Mouse (Mus musculus) monocyte, adult 5-6 weeks (primary cell): ENCODE measurements around the gene Pafah1b2. TPM values are rescaled to one million over a fixed set of nuclear protein-coding genes. Genes with fewer than 3 reads are reported as not detected.

Source experiments
- ATAC-seq: fragments of 153-309, 156-312 bp; replicated peaks from 2 replicates; pipeline ENCODE4 v1.8.0; 2017; ENCODE audit warnings: mild to moderate bottlenecking; ENCODE audit not compliant: low TSS enrichment, insufficient number of reproducible peaks, severe bottlenecking, poor library complexity, low FRiP score
- total RNA-seq: library from RNA; stranded (forward); fragments of 200-1000, 200-491, 200-594 nt; gene quantifications from 3 replicates; pipeline ENCODE4 v1.2.3, GENCODE M21; 2017

Pafah1b2 gene
- total RNA-seq, 1 experiment from 2014 or later = 77.9 TPM

GRCm38 (mm10) chr9:45952057-45952456 is 60.4 kb downstream of the Pafah1b2 start:
- no peak for ATAC-seq

GRCm38 (mm10) chr9:45946872-45947183 is 65.7 kb downstream of the Pafah1b2 start:
- no peak for ATAC-seq

- no peak for ATAC-seq
Observed at GRCm38 (mm10) chr9:45946182-45946871, 66.2 kb downstream of the Pafah1b2 start.

DNA sequence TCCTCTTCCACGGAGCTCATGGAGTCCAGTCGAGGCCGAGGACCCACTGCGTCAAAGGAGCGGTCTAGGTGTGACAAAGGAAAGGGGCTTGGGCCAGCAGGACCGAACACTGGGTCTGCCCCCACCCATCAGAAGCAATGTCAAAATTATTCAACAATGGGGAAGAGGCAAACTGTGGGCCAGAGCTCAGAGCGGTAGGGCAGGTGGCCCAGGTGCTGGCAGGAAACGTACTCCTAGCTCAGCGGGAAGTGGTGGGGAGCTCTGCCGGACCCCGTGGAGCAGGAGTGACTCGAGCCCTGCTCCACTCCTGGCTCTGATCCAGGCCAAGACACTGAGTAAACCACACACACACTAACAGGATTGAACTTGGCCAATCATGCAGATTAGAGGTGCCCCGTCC is 66.8 kb downstream of the Pafah1b2 start:
- no peak for ATAC-seq

DNA sequence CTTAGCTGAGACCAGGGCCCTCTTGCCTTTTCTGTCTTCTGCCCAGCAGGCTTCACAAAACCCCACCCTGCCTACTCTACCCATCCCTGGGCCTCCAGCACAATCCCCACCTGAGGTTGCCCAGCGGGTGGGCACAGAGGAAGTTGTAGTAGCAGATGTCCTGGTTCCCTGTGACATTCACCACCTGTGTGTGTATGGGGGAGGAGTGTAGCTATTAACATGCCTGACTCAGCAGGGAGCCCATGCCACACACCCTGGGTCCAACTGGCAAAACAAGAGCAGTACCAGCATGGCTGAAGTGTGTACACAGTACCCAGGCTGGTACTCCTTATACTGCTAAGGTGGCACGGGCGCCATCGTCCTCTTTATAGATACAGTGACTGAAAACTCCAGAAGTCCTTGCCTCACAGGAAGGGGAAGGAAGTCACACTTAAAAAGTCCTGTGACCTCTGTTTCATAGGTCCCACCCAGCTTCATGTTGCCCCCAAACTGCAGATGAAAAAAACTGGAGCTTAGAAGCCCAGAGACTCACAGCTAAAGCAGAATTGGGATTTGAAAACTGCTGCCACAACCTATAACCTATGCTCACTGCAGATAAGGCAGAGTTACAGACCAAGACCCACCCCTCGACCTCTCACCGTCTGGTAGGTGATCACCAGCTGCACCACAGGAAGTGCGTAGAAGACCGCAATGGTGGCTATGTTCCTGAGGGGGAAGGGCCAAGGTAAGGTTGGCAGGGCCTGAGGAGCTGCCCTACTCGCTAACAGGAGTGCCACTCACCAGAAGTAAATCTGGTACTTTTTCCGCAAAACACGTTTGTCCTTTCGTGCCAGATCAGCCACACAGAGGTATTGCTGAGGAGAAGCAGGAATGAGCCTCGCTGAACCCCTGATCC is 67.7 kb downstream of the Pafah1b2 start:
- ATAC-seq = peak; percentile 59

- ATAC-seq = no peak
Observed at GRCm38 (mm10) chr9:45943628-45944505, 68.6 kb downstream of the Pafah1b2 start.

GRCm38 (mm10) chr9:45942916-45943315 is 69.6 kb downstream of the Pafah1b2 start:
- no peak for ATAC-seq

GRCm38 (mm10) chr9:45942464-45942863 is 70.0 kb downstream of the Pafah1b2 start:
- ATAC-seq = no peak

DNA sequence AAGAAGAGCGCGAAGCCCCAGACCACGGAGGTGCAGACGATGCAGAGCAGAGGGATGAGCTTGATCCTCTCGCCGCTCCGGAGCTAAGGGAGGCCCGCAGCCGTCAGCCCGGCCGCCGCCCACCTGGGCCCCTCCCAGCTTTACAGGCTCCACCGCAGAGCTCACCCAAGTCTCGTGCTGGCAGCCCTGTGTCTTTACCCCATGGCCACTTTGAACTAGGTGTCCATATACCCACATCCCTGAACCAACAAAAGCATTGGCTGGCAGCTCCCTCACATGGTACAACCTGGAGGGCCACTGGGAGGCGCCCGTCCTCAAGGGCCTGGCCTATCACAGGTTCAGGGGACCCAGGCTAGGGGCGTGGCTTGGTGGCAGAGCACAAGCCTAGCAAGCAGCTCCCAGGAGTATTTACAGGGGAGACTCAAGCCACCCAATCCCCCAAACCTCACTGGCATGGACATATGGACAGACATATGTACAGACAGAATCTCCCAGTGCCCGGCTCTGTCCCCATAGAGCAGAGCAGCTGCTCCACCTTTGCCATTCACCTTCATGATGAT is 71.1 kb downstream of the Pafah1b2 start:
- ATAC-seq = no peak

DNA sequence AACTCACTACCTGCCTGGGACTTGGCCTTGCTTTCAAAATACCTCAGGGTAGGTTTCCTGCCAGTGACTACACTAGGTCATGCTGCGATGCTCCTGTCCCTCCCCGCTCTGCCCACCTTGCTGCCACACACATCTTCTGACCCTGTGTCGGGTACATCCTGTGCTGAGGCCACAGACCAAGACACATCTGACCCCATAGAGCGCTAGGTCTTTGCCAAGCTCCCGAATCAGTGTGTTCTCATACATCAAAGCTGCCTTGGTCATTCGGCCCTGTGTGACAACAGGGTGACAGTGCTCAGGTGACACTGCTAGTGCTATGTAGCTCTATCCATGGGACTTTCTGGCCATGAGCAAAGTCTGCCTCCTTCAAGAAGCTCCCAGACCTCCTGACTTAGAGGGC is 72.7 kb downstream of the Pafah1b2 start:
- no peak for ATAC-seq

DNA sequence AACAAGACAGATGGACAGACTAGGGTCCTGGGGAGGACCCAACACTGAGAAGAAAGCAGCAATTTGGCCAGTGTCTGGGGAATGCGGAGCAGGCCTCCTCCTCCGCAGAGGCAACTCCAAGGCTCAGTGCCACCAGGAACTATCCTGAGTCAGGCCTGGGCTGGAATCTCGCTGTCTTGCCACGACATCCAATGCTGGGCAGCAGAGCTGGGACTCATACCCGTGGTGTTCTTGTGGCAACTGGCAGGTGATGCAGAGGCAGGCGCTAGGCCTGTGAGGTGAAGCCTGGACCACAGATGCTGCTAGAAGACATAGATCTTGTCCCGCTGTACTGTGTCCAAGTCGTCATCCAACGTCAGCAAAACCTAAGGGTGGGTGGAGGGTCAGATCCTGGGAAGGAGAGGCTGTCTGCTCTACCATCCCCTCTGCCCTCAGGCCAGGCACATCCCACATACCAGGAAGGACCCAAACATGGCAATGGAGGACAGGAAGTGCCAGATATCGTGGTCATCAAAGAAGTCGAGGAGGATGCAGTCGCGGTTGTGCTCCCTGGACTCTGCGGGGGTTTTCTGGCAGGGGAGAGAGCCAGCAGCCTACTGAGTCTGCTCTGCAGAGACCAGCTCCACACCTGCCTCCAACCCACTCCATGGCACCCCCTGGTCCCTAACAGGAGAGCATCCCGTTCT is 73.4 kb downstream of the Pafah1b2 start:
- no peak for ATAC-seq

- ATAC-seq = no peak
Observed at GRCm38 (mm10) chr9:45938088-45938487, 74.4 kb downstream of the Pafah1b2 start.

- 0 out of 2 replicates have a peak, but pooled peaks have one; percentile 40 for ATAC-seq
Observed at GRCm38 (mm10) chr9:45936883-45937282, 75.6 kb downstream of the Pafah1b2 start.

DNA sequence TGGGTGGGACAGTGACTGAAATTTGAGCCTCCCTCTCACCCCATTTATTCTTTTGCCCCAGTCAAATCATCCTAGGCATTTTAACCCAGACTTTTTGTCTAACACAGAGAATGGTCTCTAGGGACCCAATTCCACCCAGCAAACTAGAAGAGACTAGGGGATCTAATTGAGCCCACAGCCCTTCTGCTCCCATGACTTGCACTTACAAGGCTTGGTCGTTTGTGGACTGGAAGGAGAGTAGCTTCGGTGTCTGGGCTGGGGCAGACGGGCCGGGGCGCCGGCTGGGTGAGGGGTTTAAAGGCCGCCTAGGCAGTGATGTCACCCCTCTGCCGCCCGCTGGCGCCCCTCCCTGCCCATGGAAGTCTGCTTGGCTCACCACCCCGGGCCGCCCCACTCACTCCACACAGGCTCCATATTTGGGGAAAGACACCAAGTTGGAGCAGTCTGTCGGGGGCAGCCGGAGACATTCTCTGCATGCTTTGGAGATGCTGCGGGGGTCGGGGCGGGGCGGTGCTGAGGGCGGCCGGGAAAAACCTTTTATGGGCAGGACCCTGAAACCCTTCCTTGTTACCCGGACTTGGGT is 76.8 kb downstream of the Pafah1b2 start, which contains the start of gene Tagln:
TSS of gene Tagln (minus strand) at position 431 of the 583 bp plus-strand sequence.
- ATAC-seq = no peak

DNA sequence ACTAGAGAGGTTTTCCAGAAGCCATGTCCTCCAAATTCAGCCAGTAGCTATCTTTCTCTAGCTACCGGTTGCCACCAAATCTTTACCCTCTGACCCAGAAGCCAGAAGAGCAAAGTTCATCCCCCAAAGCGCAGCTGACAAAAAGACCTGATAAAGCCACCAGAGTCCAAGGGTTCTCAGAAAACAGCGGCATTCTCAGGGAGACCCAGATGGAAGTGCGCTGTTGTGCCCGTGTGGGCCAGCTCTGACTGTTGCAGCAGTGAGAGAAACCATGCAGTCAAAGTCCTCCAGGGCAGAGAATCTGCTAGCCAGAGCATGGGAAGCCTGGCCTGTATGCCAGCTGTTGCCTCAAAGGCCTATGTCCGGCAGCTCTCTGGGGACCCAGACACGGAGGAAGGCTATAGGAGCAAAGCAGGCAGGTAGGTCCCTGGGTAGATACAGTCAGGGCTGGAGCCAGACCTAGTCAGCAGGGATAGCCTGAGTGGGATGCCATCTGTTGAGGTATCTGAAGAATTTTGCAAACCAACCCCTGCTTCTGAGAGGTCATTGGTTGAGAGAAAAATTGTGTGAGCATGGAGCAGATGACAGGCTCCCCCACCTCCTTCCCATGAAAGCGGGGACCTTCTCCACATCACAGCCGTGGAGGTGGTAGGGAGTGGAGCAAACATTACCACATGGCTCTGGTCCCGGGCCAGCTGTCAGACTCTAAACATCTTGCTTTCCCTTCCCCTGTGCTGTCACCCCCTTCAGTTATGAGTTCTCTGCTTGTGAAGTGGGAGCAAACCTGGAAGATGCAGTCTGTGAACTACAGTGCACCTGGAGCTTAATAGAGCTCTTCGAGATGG is 79.7 kb downstream of the Pafah1b2 start:
- ATAC-seq = no peak

DNA sequence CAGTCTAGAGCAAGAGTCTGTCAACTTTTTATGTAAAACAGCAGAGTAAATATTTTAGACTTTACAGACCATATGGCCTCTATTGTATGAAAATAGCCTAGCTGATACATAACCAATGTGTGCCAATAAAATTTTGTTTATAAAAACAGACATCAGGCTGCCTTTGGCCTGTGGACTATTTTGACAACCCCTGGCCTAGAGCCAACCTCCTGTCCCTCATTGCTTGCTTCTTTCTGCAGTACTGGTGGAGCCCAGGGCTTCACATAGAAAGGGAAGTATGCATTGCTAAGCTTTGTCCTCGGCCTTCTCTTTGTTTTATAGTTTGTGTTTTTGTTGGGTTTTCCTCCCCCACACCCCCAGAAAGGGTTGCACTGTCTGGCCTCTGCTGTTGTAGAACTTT is 80.5 kb downstream of the Pafah1b2 start:
- ATAC-seq = no peak

- ATAC-seq = no peak
Observed at GRCm38 (mm10) chr9:45929285-45929684, 83.2 kb downstream of the Pafah1b2 start.
